Mouse (Mus musculus) T-helper 17 cell (primary cell): Measurements from ENCODE around the gene Gm14744.
"Not testable (repeated sequence)": the region's sequence is repeated elsewhere in the genome, so short reads cannot be mapped to it uniquely, and the experiment has no call there.

ENCODE experiments used
- in situ Hi-C, 2 experiments: fragments of 300-600 bp; cut with MboI, MseI; formaldehyde crosslinking; loops; 1 replicate in 1 of 2; 2 replicates in 1 of 2; pipeline ENCODE4 v1.15.1; 2025; ENCODE audit warnings: high pct_unique_total_duplicates in 2 of 2

Gm14744 gene

DNA sequence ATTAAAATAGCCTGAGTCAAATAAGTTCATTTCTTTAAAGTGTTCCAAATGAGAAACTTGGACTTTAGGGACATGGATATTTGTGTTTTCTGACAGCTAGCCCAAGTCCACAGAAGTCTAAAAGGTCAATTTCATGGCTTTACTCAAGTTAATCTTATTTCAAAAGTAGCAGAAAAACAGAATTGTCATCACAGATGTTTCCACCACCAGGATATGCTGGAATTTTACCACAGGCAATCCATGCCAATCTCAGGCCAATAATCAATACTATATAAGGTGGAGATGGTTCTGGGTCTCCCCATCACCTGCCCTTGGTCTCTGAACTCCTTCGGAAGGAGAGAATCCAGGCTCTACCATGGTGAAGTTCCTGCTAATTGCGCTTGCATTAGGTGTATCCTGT lies at the start of gene Gm14744:
TSS of gene Gm14744 (plus strand) at position 301 of the 400 bp plus-strand sequence.
- in situ Hi-C loops: not testable (repeated sequence)

GRCm38 (mm10) chrX:77853523-77853922 lies 11.0 kb upstream of the Gm14744 start, which contains the start of gene Pbsn:
Gene Pbsn, minus strand, starts transcription at chrX:77853623.
- in situ Hi-C loops: no loop called here

DNA sequence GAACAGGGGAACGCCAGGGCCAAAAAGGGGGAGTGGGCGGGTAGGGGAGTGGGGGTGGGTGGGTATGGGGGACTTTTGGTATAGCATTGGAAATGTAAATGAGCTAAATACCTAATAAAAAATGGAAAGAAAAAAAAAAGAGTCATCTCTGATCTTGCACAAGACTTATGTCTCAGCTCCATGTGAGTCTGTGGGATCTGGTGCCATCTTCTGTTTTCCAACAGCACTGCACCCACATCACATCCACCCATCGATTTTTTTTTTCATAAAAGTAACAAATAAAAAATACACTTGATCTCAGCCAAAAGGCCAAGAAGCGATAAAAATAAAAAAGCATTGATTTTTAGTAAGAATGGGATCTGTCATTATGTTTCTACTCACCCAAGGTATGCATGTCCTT lies 15.5 kb downstream of the Gm14744 start:
- in situ Hi-C loops: not testable (repeated sequence)
